In genomic region chr11:106487733-106488115, GRCm38 (mm10) we compare ENCODE assay signal across 8 mouse cellular contexts. TPM values are rescaled to one million over a fixed set of nuclear protein-coding genes. Genes with fewer than 3 reads are reported as not detected.
A peak's percentile ranks its signal among the peaks of the same experiment; 100 is the strongest.
DNase-seq lines count a peak whose midpoint lies in the region; ATAC-seq and TF ChIP-seq lines count a peak whose summit lies in the region.

TSS of gene Ern1 (minus strand) at chr11:106487852.

- TF ChIP-seq EP300 in lung, postnatal 0 days (IDR thresholded peaks at IDR 0.05), result no peak; the same call in 1 of the 2 replicates

- no peaks in the 10 kb centered on the region for H3K4me1 ChIP-seq in hindbrain, embryonic 11.5 days (replicated peaks; ENCODE audit: control insufficient read depth, insufficient read depth, low read length)
- peaks cover 8% of the 10 kb centered on the region for H3K4me1 ChIP-seq in lung, postnatal 0 days (ENCODE audit: insufficient read depth, low read depth, low read length)

- no peaks in the 10 kb centered on the region for H3K36me3 ChIP-seq in hindbrain, embryonic 11.5 days (ENCODE audit: control insufficient read depth, insufficient read depth, low read length)
- H3K36me3 ChIP-seq in lung, postnatal 0 days (ENCODE audit: insufficient read depth, low read length), result no peaks in the 10 kb centered on the region

- peak within 1 kb of the TSS; percentile 94 for H3K4me2 ChIP-seq in hindbrain, embryonic 11.5 days (replicated peaks; ENCODE audit: low read depth, low read length)
- H3K4me2 ChIP-seq in lung, postnatal 0 days (replicated peaks; ENCODE audit: low read depth, low read length), result peak within 1 kb of the TSS; percentile 73

- peak; percentile 82 for ATAC-seq in Patski
- peak; percentile 97 for ATAC-seq in hindbrain, embryonic 11.5 days (ENCODE audit: low FRiP score)
- peak; percentile 96 for ATAC-seq in lung, postnatal 0 days

- peak within 1 kb of the TSS; percentile 87 for H3K9ac ChIP-seq in hindbrain, embryonic 11.5 days (ENCODE audit: low read depth, low read length)
- H3K9ac ChIP-seq in lung, postnatal 0 days (replicated peaks; ENCODE audit: low read depth), result peak within 1 kb of the TSS; percentile 84

- under 1% methylated on average over 25 of the region's 28 CpGs for WGBS in hindbrain, embryonic 11.5 days
- under 1% methylated on average over 27 of the region's 28 CpGs for WGBS in lung, postnatal 0 days

- no peak for TF ChIP-seq CTCF in Patski (IDR thresholded peaks at IDR 0.05)
- no peak for TF ChIP-seq CTCF in lung, postnatal 0 days (IDR thresholded peaks at IDR 0.05)

- POLR2A ChIA-PET in Patski (lab: Charles Lee), result interaction anchor here (1.0 to 2.1 kb wide), 3 partner anchors 12 to 61 kb away, joined by 3 to 6 read pairs (median 5); no protein-coding TSS in a partner anchor

- no peaks in the 10 kb centered on the region for H3K27me3 ChIP-seq in Patski
- no peaks in the 10 kb centered on the region for H3K27me3 ChIP-seq in hindbrain, embryonic 11.5 days (ENCODE audit: control insufficient read depth, insufficient read depth, low read length)
- no peaks in the 10 kb centered on the region for H3K27me3 ChIP-seq in lung, postnatal 0 days (replicated peaks; ENCODE audit: insufficient read depth, low read length)

- peak within 1 kb of the TSS; percentile 72 for H3K27ac ChIP-seq in hindbrain, embryonic 11.5 days (ENCODE audit: low read depth, low read length)
- peak within 1 kb of the TSS; percentile 98 for H3K27ac ChIP-seq in lung, postnatal 0 days (ENCODE audit: low read length)

- CTCF ChIA-PET in Patski (lab: Charles Lee), result interaction anchor here (2.5 kb wide), 1 partner anchor 69 kb away, joined by 10 read pairs; no protein-coding TSS in a partner anchor

- in situ Hi-C loops in Patski (cut with MboI; ENCODE audit: low pct_unique_long_range_greater_than_20kb), result no loop called here

- peak within 1 kb of the TSS; percentile 90 for H3K4me3 ChIP-seq in hindbrain, embryonic 11.5 days (ENCODE audit: low read depth, low read length)
- peak within 1 kb of the TSS; percentile 94 for H3K4me3 ChIP-seq in lung, postnatal 0 days (ENCODE audit: low read depth, low read length)

- no peaks in the 10 kb centered on the region for H3K9me3 ChIP-seq in hindbrain, embryonic 11.5 days (ENCODE audit: control insufficient read depth, low read length)
- no peaks in the 10 kb centered on the region for H3K9me3 ChIP-seq in lung, postnatal 0 days (ENCODE audit: low read length)

- DNase-seq in Patski (ENCODE audit: low read depth, low spot score), result peak; percentile 46
- DNase-seq in cerebellum, postnatal 10 days, result peak; percentile 98
- DNase-seq in frontal cortex, postnatal 10 days (ENCODE audit: low spot score in 2 of 2), result peak; percentile 89 to 93
- DNase-seq in hindbrain, embryonic 11.5 days (ENCODE audit: low spot score), result peak; percentile 94
- peak; percentile 95 to 97 for DNase-seq in layer of hippocampus, postnatal 10 days (ENCODE audit: low spot score in 2 of 2)
- peak; percentile 96 for DNase-seq in lung, postnatal 0 days (ENCODE audit: low spot score)
- DNase-seq in ovary, postnatal 10 days (ENCODE audit: low spot score), result peak; percentile 95
- peak; percentile 94 for DNase-seq in thymus, postnatal 0 days (ENCODE audit: low spot score)

RNA-seq across cellular contexts. Expression of gene Ern1, which starts in this region (rescaled TPM):
- 12.4 TPM for polyA plus RNA-seq in Patski (2021)
- polyA plus RNA-seq in hindbrain, embryonic 11.5 days (2014; fragmentation: Nextera tagmentation; extraction: Ambion mirVana), result 5.5 and 6.2 TPM in 2 replicates
- 1 to 10 TPM; 8.5 to 8.7 TPM for total RNA-seq in layer of hippocampus, postnatal 10 days (2021)
- 5.4 and 6.3 TPM in 2 replicates for polyA plus RNA-seq in lung, postnatal 0 days (2015; fragmentation: Nextera tagmentation; extraction: Ambion mirVana)
- 2.4 and 3.6 TPM in 2 replicates for polyA plus RNA-seq in thymus, postnatal 0 days (2015; fragmentation: Nextera tagmentation; extraction: Ambion mirVana)

Comparison
In these comparisons a context has a peak if more than half of its experiments do, and no peak if none do; other contexts are left out.
1. Peak in every context shown above with its lines: DNase-seq, ATAC-seq, H3K4me3 ChIP-seq and H3K27ac ChIP-seq.
2. DNase-seq: peak in every context shown above with its lines; median percentile 98 in cerebellum, postnatal 10 days; 96 in layer of hippocampus, postnatal 10 days; 96 in lung, postnatal 0 days; 95 in ovary, postnatal 10 days; 94 in hindbrain, embryonic 11.5 days; 94 in thymus, postnatal 0 days; 91 in frontal cortex, postnatal 10 days; 46 in Patski.